Mouse (Mus musculus): ENCODE results near the gene Sf3b1. TPM values are rescaled to one million over a fixed set of nuclear protein-coding genes. Genes with fewer than 3 reads are reported as not detected.

Gene Sf3b1
- polyA plus RNA-seq, 1 experiment from 2014 or later = 364 TPM

DNA sequence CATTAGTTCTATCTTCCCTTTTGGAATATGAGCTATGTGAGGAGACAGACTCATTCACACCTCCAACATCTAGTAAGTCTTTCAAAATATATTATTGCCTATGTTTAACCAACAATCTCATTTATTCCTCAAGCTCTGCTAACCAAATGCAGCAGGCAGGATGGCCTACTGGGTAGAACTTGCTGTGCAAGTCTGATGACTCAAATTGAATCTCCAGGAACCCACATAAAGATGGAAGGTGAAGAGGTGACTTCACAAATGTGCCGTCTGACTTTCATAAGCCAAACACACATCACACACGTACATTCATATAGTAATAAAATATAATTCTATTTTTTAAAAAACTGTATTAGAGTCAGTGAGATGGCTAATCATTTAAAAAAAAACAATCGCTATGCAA lies 24.4 kb upstream of the Sf3b1 start:
- Histone ChIP-seq H3K4me3 (no peak overlapping the region), H3K27me3 (peaks cover 11% of the 10 kb centered on the region; the same call in 1 of the 2 replicates), H3K4me1 (peaks cover 12% of the 10 kb centered on the region), H3K36me3 (no peaks in the 10 kb centered on the region), H3K9me3 (no peaks in the 10 kb centered on the region), H3K9ac (replicated peaks) (peak overlapping the region; percentile 55; the same call in 1 of the 2 replicates), H3K4me2 (replicated peaks) (peak overlapping the region; percentile 73), H3K27ac (replicated peaks) (no peak overlapping the region)
- ATAC-seq (ENCODE audit: low FRiP score, low read depth) = no peak
- WGBS = 77% methylated on average over 3 of the region's 3 CpGs

DNA sequence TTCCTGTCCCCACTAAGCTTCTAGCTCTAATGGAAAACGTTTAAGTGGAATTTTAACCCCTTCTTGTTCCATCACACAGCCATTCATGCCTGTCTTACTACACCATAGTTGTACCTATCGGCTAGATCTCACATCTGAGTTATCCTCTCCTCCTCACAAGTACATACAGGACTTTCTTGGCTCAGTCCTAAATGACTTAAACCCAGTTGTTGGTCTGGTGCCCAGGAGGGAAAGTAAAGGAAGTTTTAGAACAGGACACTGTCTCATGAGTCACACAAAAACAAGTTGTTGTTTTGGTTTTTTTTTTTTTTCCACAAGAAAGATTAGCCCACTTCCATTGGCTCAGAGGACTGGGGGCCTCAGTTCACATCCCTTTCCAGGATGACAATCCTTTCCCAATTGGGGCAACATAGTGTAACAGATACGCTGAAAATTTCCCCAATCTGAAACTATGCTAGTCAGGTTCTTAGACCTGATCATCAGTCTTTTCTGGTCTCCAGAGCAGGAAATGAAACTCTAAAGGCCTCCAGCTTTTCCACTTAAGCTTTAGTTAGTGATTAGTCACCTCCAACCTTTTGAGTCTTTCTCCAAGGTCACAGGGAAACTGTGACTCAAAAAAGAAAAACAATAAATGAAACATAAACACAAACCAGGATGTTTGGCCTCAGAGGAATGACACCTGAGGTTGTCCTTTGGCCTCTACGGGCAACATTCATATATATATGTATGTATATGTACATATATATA lies 21.7 kb upstream of the Sf3b1 start:
- H3K4me2 ChIP-seq (replicated peaks) = no peak overlapping the region
- H3K4me3 ChIP-seq = no peak overlapping the region
- no peaks in the 10 kb centered on the region for H3K36me3 ChIP-seq
- H3K4me1 ChIP-seq = peaks cover 10% of the 10 kb centered on the region
- no peak overlapping the region for H3K27ac ChIP-seq (replicated peaks)
- H3K9ac ChIP-seq (replicated peaks) = no peak overlapping the region
- no peak for ATAC-seq (ENCODE audit: low FRiP score, low read depth)
- WGBS = 70% methylated on average over 4 of the region's 4 CpGs
- peaks cover 11% of the 10 kb centered on the region; the same call in 1 of the 2 replicates for H3K27me3 ChIP-seq
- no peaks in the 10 kb centered on the region for H3K9me3 ChIP-seq

DNA sequence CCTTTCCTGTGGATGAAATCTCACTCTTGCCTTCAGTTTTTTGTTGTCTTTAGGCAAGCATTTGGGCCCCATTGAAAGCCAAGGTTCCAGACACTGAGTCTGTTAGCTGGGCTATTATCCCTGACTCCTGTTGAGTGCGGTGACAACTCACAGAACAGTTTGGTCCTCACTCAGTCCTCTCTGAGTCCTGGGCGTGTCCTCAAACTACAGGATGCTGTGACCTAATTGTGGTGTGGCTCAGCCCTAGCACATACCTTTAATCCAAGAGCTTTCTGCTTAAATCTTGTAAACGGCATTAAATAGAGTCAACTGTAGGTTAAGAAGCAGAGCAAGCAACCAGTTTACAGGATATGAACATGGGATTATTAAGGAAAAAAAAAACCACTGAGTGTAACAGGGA lies 15.9 kb upstream of the Sf3b1 start:
- WGBS = 81% methylated on average over 3 of the region's 3 CpGs

DNA sequence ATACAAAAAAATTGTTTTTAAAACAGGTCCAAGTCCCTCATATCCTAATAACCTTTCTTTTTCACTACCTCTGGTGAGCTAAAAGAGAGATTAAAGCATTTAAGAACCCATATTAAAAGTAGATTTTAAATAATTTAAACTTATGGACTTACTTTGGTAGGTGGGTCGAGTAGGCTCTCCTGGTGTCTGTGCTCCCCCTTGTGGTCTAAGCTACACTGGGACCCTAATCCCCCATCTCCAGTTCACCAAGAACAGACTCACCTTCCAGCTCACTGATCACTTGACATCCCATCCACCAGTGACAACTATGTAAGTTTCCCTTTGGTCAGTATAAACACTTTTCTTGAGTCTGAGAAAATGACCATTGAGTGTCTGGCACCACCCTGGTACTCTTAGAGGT lies 15.0 kb upstream of the Sf3b1 start:
- Histone ChIP-seq H3K9ac (replicated peaks) (no peak overlapping the region), H3K27ac (replicated peaks) (no peak overlapping the region), H3K27me3 (no peaks in the 10 kb centered on the region), H3K36me3 (no peaks in the 10 kb centered on the region), H3K9me3 (peaks cover 5% of the 10 kb centered on the region; the same call in 1 of the 2 replicates), H3K4me2 (replicated peaks) (no peak overlapping the region), H3K4me3 (no peak overlapping the region), H3K4me1 (no peaks in the 10 kb centered on the region)
- 81% methylated on average over 1 of the region's 1 CpGs for WGBS
- ATAC-seq (ENCODE audit: low FRiP score, low read depth) = no peak

More for the DNA sequence above, 15.9 kb upstream of the Sf3b1 start:
- no peak overlapping the region for H3K4me2 ChIP-seq (replicated peaks)
- no peak overlapping the region for H3K4me3 ChIP-seq
- H3K27me3 ChIP-seq = no peaks in the 10 kb centered on the region
- ATAC-seq (ENCODE audit: low FRiP score, low read depth) = no peak
- peaks cover 5% of the 10 kb centered on the region; the same call in 1 of the 2 replicates for H3K9me3 ChIP-seq
- H3K36me3 ChIP-seq = no peaks in the 10 kb centered on the region
- no peak overlapping the region for H3K9ac ChIP-seq (replicated peaks)
- no peak overlapping the region for H3K27ac ChIP-seq (replicated peaks)
- no peaks in the 10 kb centered on the region for H3K4me1 ChIP-seq

DNA sequence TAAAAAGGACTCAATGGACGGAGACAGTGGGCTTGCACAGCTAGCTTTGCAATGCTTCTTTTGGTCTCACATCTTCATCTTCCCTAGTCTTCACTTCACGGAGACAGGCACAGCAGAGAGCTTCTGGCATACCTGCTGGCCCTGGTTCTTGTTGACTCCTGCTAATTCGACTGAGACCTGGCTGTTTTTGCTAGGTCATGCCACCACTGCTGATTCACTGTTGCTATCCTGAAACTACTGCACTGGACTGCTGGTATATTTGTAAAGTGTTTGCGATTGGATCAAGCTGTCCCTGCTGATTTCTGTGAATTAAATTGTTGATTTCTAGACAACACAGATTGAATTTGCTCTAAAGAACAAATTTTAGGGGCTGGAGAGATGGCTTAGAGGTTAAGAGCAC lies 14.4 kb upstream of the Sf3b1 start:
- no peak overlapping the region for H3K4me2 ChIP-seq (replicated peaks)
- H3K36me3 ChIP-seq = no peaks in the 10 kb centered on the region
- H3K4me3 ChIP-seq = no peak overlapping the region
- H3K9me3 ChIP-seq = peaks cover 5% of the 10 kb centered on the region; the same call in 1 of the 2 replicates
- H3K27ac ChIP-seq (replicated peaks) = no peak overlapping the region
- no peak overlapping the region for H3K9ac ChIP-seq (replicated peaks)
- H3K4me1 ChIP-seq = no peaks in the 10 kb centered on the region
- ATAC-seq (ENCODE audit: low FRiP score, low read depth) = no peak
- 88% methylated on average over 4 of the region's 4 CpGs for WGBS
- H3K27me3 ChIP-seq = no peaks in the 10 kb centered on the region

DNA sequence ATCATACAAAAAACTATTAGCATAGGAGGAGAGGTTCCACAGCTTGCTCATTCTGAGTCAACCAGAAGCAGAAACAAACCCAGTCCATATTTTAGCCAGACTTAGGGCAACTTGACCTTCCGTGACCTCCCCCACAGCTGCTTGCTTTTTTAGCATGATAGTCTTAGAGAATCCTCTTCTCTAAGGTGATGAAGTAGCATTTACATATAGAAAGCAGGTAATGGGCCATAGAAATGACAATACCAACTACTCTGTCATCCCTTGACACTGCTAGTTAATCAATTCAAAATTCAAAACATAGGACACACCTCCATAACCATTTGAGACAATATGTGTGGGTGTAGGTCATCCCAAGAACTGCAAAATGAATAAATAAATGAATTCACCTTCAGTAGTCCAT lies 12.7 kb upstream of the Sf3b1 start:
- Histone ChIP-seq H3K4me3 (no peak overlapping the region), H3K27ac (replicated peaks) (no peak overlapping the region), H3K4me1 (no peaks in the 10 kb centered on the region), H3K4me2 (replicated peaks) (no peak overlapping the region), H3K9ac (replicated peaks) (no peak overlapping the region), H3K27me3 (no peaks in the 10 kb centered on the region), H3K36me3 (no peaks in the 10 kb centered on the region), H3K9me3 (peaks cover 5% of the 10 kb centered on the region; the same call in 1 of the 2 replicates)
- 96% methylated on average over 1 of the region's 1 CpGs for WGBS
- no peak for ATAC-seq (ENCODE audit: low FRiP score, low read depth)

- Histone ChIP-seq H3K4me1 (no peaks in the 10 kb centered on the region), H3K4me3 (no peak overlapping the region), H3K36me3 (no peaks in the 10 kb centered on the region), H3K27me3 (no peaks in the 10 kb centered on the region), H3K4me2 (replicated peaks) (no peak overlapping the region), H3K9me3 (no peaks in the 10 kb centered on the region), H3K9ac (replicated peaks) (no peak overlapping the region), H3K27ac (replicated peaks) (no peak overlapping the region)
- ATAC-seq (ENCODE audit: low FRiP score, low read depth) = no peak
Observed at GRCm38 (mm10) chr1:55031026-55031779, 3.9 kb upstream of the Sf3b1 start.

DNA sequence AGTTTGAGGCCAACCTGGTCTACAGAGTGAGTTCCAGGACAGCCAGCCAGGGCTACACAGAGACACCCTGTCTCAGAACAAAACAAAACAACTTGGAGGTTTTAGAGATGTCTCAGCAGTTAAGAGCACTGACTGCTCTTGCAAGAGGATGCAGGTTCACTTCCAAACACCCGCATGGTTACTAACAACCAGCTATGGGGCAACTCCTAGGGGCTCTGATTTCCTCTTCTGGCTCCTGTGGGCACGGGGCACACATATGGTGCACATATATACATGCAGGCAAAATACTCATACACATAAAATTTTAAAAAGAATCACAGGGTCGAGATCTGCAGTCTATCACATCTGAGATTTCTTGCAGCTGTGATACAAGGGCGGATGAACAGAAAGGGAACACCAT lies 2.2 kb upstream of the Sf3b1 start:
- no peak overlapping the region for H3K27ac ChIP-seq (replicated peaks)
- H3K9ac ChIP-seq (replicated peaks) = no peak overlapping the region
- no peaks in the 10 kb centered on the region for H3K27me3 ChIP-seq
- H3K4me3 ChIP-seq = no peak overlapping the region
- H3K4me2 ChIP-seq (replicated peaks) = no peak overlapping the region
- ATAC-seq (ENCODE audit: low FRiP score, low read depth) = no peak
- H3K9me3 ChIP-seq = no peaks in the 10 kb centered on the region
- 71% methylated on average over 4 of the region's 4 CpGs for WGBS
- no peaks in the 10 kb centered on the region for H3K36me3 ChIP-seq
- peaks cover 9% of the 10 kb centered on the region for H3K4me1 ChIP-seq

DNA sequence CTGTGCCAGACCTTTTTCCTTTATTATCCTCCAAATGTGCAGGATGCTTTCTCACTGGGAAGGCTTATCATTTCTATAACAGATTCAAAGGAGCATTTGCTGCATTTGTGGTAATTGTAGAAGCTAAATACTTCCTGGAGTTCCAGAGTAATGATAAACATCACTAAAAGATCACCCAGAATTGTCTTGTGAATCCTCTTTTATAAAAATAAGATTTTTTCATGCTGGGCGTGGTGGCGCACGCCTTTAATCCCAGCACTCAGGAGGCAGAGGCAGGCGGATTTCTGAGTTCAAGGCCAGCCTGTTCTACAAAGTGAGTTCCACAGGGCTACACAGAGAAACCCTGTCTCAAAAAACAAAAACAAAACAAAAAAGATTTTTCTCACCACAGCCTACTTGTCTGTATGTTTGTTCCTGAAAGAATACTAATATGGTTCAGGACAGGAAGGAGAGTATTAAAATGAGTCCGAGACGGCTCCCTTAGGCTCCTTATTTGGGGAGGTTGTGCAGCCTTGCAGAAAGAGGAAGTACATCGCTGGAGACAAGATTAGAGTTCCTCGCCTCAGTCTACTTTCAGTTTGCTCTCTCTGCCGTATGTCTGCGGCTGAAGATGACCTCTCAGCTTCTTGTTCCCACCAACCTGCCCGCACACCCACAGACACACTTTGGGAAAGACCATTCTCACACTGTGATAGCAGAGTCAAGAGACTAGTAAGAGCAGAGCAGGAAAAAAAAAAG lies 1.4 kb upstream of the Sf3b1 start:
- no peak overlapping the region for H3K9ac ChIP-seq (replicated peaks)
- H3K27me3 ChIP-seq = no peaks in the 10 kb centered on the region
- H3K27ac ChIP-seq (replicated peaks) = no peak overlapping the region
- no peak overlapping the region for H3K4me3 ChIP-seq
- WGBS = 89% methylated on average over 11 of the region's 11 CpGs
- no peaks in the 10 kb centered on the region for H3K9me3 ChIP-seq
- H3K36me3 ChIP-seq = no peaks in the 10 kb centered on the region
- H3K4me1 ChIP-seq = peaks cover 9% of the 10 kb centered on the region
- no peak overlapping the region for H3K4me2 ChIP-seq (replicated peaks)
- no peak for ATAC-seq (ENCODE audit: low FRiP score, low read depth)

DNA sequence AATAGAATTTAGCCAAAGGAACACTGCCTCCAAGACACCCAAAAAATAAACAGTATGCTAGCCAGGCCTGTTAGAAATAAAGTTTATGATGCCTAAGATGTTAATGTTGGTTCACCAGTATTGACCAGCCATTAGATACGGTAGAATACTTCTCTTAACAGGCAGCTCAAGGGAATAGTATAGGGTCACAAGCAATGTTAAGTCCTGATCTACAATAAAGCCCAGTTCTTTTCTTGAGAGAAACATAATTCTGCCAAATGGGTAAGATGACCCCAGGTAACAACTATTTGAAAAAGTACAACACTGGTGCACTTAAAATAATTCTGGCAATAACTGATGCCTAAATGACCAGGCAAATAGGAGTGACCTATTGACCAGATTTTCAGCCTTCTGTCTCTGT lies 685 bp upstream of the Sf3b1 start:
- Histone ChIP-seq H3K9me3 (no peaks in the 10 kb centered on the region), H3K4me1 (peaks cover 9% of the 10 kb centered on the region), H3K4me3 (peak overlapping the region; percentile 83; the same call in 1 of the 2 replicates), H3K9ac (replicated peaks) (no peak overlapping the region), H3K27ac (replicated peaks) (no peak overlapping the region), H3K4me2 (replicated peaks) (peak overlapping the region; percentile 52), H3K27me3 (no peaks in the 10 kb centered on the region), H3K36me3 (no peaks in the 10 kb centered on the region)
- WGBS = 87% methylated on average over 1 of the region's 1 CpGs
- ATAC-seq (ENCODE audit: low FRiP score, low read depth) = no peak

- H3K4me2 ChIP-seq (replicated peaks) = peak overlapping the region; percentile 85
- H3K4me1 ChIP-seq = peaks cover 9% of the 10 kb centered on the region
- H3K9me3 ChIP-seq = no peaks in the 10 kb centered on the region
- H3K9ac ChIP-seq (replicated peaks) = peak overlapping the region; percentile 97
- no peaks in the 10 kb centered on the region for H3K36me3 ChIP-seq
- H3K27me3 ChIP-seq = no peaks in the 10 kb centered on the region
- ATAC-seq (ENCODE audit: low FRiP score, low read depth) = peak; percentile 73
- H3K27ac ChIP-seq (replicated peaks) = peak overlapping the region; percentile 90
- peak overlapping the region; percentile 83 for H3K4me3 ChIP-seq
- WGBS = under 1% methylated on average over 55 of the region's 55 CpGs
Observed at GRCm38 (mm10) chr1:55026444-55027252, 633 bp downstream of the Sf3b1 start.

All from midbrain, embryonic 12.5 days (tissue).